Mouse (Mus musculus) neural tube, postnatal 0 days (tissue): Measurements from ENCODE around the gene Prok2. TPM values are rescaled to one million over a fixed set of nuclear protein-coding genes. Genes with fewer than 3 reads are reported as not detected.

Experiments
- polyA plus RNA-seq: library from polyadenylated mRNA; unstranded; fragments of >200 nt; fragmentation: Nextera tagmentation; extraction: Ambion mirVana; gene quantifications from 2 replicates; pipeline ENCODE4 v1.2.1, GENCODE M21; 2015

The Prok2 gene
- 0.52 and 0.65 TPM in 2 replicates for polyA plus RNA-seq

GRCm38 (mm10) chr6:99725971-99726561 is at the start of gene Prok2:
Gene Prok2 (minus strand): TSS chr6:99726392.

GRCm38 (mm10) chr6:99692206-99692915 is 33.8 kb downstream of the Prok2 start, which contains the start of gene Gpr27:
Gene Gpr27 (plus strand): TSS chr6:99692679.

GRCm38 (mm10) chr6:99666318-99667171 is 59.6 kb downstream of the Prok2 start, which contains the start of the genes Eif4e3 and Gm20696:
Gene Eif4e3 (minus strand): TSS chr6:99666771.
Gene Gm20696 (minus strand): TSS chr6:99666797.

Other genes starting within 250 kb of the Prok2 start
- gene Foxp1, start 203.7 kb downstream of the Prok2 start, polyA plus RNA-seq: 41.5 and 41.9 TPM in 2 replicates
- gene Eif4e3, start 59.6 kb downstream of the Prok2 start, polyA plus RNA-seq: 6.1 and 8.0 TPM in 2 replicates
- 0.78 and 2.1 TPM in 2 replicates for gene Gm20696, start 59.6 kb downstream of the Prok2 start, polyA plus RNA-seq
- gene Gpr27, start 33.7 kb downstream of the Prok2 start, polyA plus RNA-seq: 24.1 and 25.8 TPM in 2 replicates